In the genomic region with DNA sequence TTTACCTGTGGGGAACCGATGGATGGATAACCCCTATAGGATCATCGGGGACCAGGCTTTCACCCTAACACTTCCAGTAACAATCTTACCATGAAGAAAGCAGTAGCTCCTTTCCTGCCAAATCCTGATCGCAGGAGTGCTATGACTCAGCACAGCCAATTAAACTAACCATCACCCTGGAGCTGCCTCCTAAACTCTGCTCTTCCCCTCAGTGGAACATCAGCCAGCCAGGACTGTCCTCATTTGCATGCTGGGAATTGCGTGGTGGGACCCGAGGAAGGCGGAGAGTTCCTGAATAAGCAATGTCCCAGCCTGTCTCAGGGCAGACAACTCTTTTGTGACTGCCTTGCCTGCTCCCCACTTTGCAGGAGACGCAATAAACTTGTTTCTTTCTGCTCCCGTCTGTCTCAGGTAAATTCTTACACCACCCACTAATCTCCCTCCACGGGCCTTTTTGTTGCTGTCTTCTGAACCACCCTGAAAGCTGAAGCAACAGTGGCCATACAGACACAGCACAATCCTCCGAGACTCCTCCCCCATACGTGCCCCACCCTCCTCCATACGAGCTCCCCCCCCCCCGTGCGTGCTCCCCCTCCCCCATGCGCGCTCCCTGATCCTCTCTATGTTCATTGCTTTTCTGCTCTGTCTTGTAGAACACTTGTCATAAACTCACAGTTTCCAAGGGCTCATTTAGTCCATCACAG, we compare ENCODE assay signal across 13 mouse cellular contexts.
A peak's percentile ranks its signal among the peaks of the same experiment; 100 is the strongest.
DNase-seq lines count a peak whose midpoint lies in the region; ATAC-seq lines count a peak whose summit lies in the region.
"Had no signal": no experiment of that assay in that cellular context is flagged by ENCODE, and none has a peak within 500 bp of the region (broad histone marks: within the 10 kb centered on the region; RNA-seq: fewer than 3 reads in every experiment).

No protein-coding gene starts in this region.

- H3K4me2 ChIP-seq in neural tube, embryonic 13.5 days: peak overlapping the region; percentile 12; the same call in 1 of the 2 replicates

- DNase-seq in left cerebral cortex, adult 18-20 months (ENCODE audit: low spot score in 2 of 2): peak; percentile 18 to 25
- DNase-seq in left cerebral cortex, postnatal 10 days (ENCODE audit: extremely low spot score in 1 of 2, low spot score in 2 of 2): no peak
- DNase-seq in brain, adult 2 months (ENCODE audit: low read depth, low spot score): peak; percentile 89
- peak; percentile 31 for DNase-seq in hindbrain, embryonic 10.5 days (ENCODE audit: low spot score)
- no peak for DNase-seq in liver
- no peak for DNase-seq in c-Kit-positive CD71-positive TER-119-positive erythroid progenitor cells, embryonic 14.5 days (ENCODE audit: low spot score)
- no peak for DNase-seq in urinary bladder, postnatal 10 days (ENCODE audit: low spot score)
- DNase-seq: adrenal gland, adult 8-10 months; kidney, adult 18-20 months; lung, adult 2 months; thymus, postnatal 4 days had no signal

- H3K4me1 ChIP-seq in hindbrain, embryonic 10.5 days (replicated peaks): peaks cover 37% of the 10 kb centered on the region
- H3K4me1 ChIP-seq in neural tube, embryonic 13.5 days (replicated peaks): peaks cover 9% of the 10 kb centered on the region; the same call in 1 of the 2 replicates

- 0 out of 2 replicates have a peak overlapping the region, but pooled peaks have one; percentile 2 for H3K4me3 ChIP-seq in hindbrain, embryonic 10.5 days
- no peak overlapping the region for H3K4me3 ChIP-seq in neural tube, embryonic 13.5 days

- H3K9me3 ChIP-seq in hindbrain, embryonic 10.5 days: no peaks in the 10 kb centered on the region
- H3K9me3 ChIP-seq in neural tube, embryonic 13.5 days: no peaks in the 10 kb centered on the region

- ATAC-seq in neural tube, embryonic 13.5 days (ENCODE audit: low read depth): peak; percentile 30

- intact Hi-C loops in left cerebral cortex, postnatal 10 days (cut with DNase I): no loop called here

- 34% methylated on average over 16 of the region's 16 CpGs for WGBS in hindbrain, embryonic 10.5 days
- WGBS in neural tube, embryonic 13.5 days: 26% methylated on average over 16 of the region's 16 CpGs

- no peaks in the 10 kb centered on the region for H3K36me3 ChIP-seq in hindbrain, embryonic 10.5 days
- no peaks in the 10 kb centered on the region for H3K36me3 ChIP-seq in neural tube, embryonic 13.5 days

- no peak overlapping the region for H3K9ac ChIP-seq in neural tube, embryonic 13.5 days

- no peaks in the 10 kb centered on the region; the same call in 1 of the 2 replicates for H3K27me3 ChIP-seq in hindbrain, embryonic 10.5 days (ENCODE audit: insufficient read depth, poor library complexity, severe bottlenecking)
- H3K27me3 ChIP-seq in neural tube, embryonic 13.5 days: no peaks in the 10 kb centered on the region
- H3K27me3 ChIP-seq: CH12.LX had no signal

- peak overlapping the region; percentile 40; the same call in 1 of the 2 replicates for H3K27ac ChIP-seq in hindbrain, embryonic 10.5 days
- H3K27ac ChIP-seq in neural tube, embryonic 13.5 days (replicated peaks): no peak overlapping the region

Comparison
In these comparisons a context has a peak if more than half of its experiments do, and no peak if none do; other contexts are left out.
1. DNase-seq: peak in left cerebral cortex, adult 18-20 months (2 of 2), brain, adult 2 months (single experiment) and hindbrain, embryonic 10.5 days (single experiment); none in left cerebral cortex, postnatal 10 days (0 of 2), liver (single experiment), c-Kit-positive CD71-positive TER-119-positive erythroid progenitor cells, embryonic 14.5 days (single experiment) and urinary bladder, postnatal 10 days (single experiment).